Mouse (Mus musculus) embryonic facial prominence, embryonic 14.5 days (tissue): Measurements from ENCODE around the gene Ilf3. TPM values are rescaled to one million over a fixed set of nuclear protein-coding genes. Genes with fewer than 3 reads are reported as not detected.

Source experiments
- ATAC-seq: fragments of 200-750 bp; cut with Nextera tagmentation; 2 replicates; pipeline ENCODE4 v1.8.0; 2017; ENCODE audit warnings: low read depth, moderate number of reproducible peaks, moderate TSS enrichment
- DNase-seq: peaks from one replicate; pipeline ENCODE4 v3.0.0-alpha.2; 2015; ENCODE audit warnings: low spot score
- H3K27ac ChIP-seq: fragments of 300-500 bp; sonication (generic); replicated peaks from 2 replicates; pipeline ENCODE4 v1.5.1; 2014; ENCODE audit warnings: low read depth, mild to moderate bottlenecking, low read length, moderate library complexity
- H3K27me3 ChIP-seq: fragments of 300-500 bp; sonication (generic); replicated peaks from 2 replicates; pipeline ENCODE4 v1.6.1; 2014; ENCODE audit warnings: low read length; ENCODE audit not compliant: control insufficient read depth, insufficient read depth
- H3K36me3 ChIP-seq: fragments of 300-500 bp; sonication (generic); 2 replicates; pipeline ENCODE4 v1.6.1; 2014; ENCODE audit warnings: low read length, mixed read lengths; ENCODE audit not compliant: control insufficient read depth, insufficient read depth
- H3K4me1 ChIP-seq: fragments of 300-500 bp; sonication (generic); 2 replicates; pipeline ENCODE4 v1.6.1; 2014; ENCODE audit warnings: antibody characterized with exemption, low read length; ENCODE audit not compliant: control insufficient read depth, insufficient read depth
- H3K4me2 ChIP-seq: fragments of 300-500 bp; sonication (generic); 2 replicates; pipeline ENCODE4 v1.6.1; 2014; ENCODE audit warnings: low read depth, mild to moderate bottlenecking, low read length, moderate library complexity, mixed read lengths
- H3K4me3 ChIP-seq: fragments of 300-500 bp; sonication (generic); 2 replicates; pipeline ENCODE4 v1.5.1; 2014; ENCODE audit warnings: low read depth, mild to moderate bottlenecking, low read length
- H3K9ac ChIP-seq: fragments of 300-500 bp; sonication (generic); 2 replicates; pipeline ENCODE4 v1.6.1; 2014; ENCODE audit warnings: low read depth, mild to moderate bottlenecking, low read length, moderate library complexity, mixed read lengths
- H3K9me3 ChIP-seq: fragments of 300-500 bp; sonication (generic); 2 replicates; pipeline ENCODE4 v1.6.1; 2016; ENCODE audit warnings: low read length; ENCODE audit not compliant: control insufficient read depth
- WGBS: fragments of 180-500 bp; shearing (Covaris S2); extraction: QIAGEN DNeasy Blood & Tissue Kit; methylation state at CpG from one replicate; pipeline ENCODE4 v1.1.7; 2014; 5-methylcytosine and 5-hydroxymethylcytosine counted together
- polyA plus RNA-seq: library from polyadenylated mRNA; unstranded; fragments of >200 nt; fragmentation: Nextera tagmentation; extraction: Ambion mirVana; gene quantifications from 2 replicates; pipeline ENCODE4 v1.2.1, GENCODE M21; 2014

Gene Ilf3
- polyA plus RNA-seq, 1 experiment from 2014 or later: 139 TPM

DNA sequence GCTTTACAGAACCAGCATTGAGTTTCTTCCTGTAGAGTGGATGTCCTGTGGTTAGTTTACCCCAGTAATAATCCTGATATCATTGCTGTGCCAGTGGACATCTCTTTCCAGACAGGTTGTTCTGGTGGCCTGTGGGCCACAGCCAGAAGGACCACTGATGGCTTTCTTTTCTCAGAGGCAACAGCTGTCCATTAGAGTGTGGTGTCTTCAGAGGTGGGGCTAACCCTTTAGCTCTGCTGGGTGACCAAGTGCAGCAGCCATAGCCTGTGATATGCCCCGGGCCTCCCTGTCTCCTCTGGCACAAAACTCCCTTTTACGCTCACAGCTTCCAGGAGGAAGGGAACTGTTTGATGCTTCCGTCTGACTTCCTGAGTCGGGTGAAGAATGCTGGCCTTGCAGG lies 76.9 kb downstream of the Ilf3 start:
- H3K4me3 ChIP-seq: no peak overlapping the region
- 0 out of 2 replicates have a peak, but pooled peaks cover under 1% of the 10 kb centered on the region for H3K4me1 ChIP-seq
- H3K9ac ChIP-seq: no peak overlapping the region
- H3K36me3 ChIP-seq: no peaks in the 10 kb centered on the region; the same call in 1 of the 2 replicates
- H3K27me3 ChIP-seq: no peaks in the 10 kb centered on the region
- DNase-seq: no peak
- no peak overlapping the region for H3K4me2 ChIP-seq
- H3K27ac ChIP-seq: no peak overlapping the region
- 87% methylated on average over 4 of the region's 4 CpGs for WGBS
- ATAC-seq: no peak
- no peaks in the 10 kb centered on the region for H3K9me3 ChIP-seq

DNA sequence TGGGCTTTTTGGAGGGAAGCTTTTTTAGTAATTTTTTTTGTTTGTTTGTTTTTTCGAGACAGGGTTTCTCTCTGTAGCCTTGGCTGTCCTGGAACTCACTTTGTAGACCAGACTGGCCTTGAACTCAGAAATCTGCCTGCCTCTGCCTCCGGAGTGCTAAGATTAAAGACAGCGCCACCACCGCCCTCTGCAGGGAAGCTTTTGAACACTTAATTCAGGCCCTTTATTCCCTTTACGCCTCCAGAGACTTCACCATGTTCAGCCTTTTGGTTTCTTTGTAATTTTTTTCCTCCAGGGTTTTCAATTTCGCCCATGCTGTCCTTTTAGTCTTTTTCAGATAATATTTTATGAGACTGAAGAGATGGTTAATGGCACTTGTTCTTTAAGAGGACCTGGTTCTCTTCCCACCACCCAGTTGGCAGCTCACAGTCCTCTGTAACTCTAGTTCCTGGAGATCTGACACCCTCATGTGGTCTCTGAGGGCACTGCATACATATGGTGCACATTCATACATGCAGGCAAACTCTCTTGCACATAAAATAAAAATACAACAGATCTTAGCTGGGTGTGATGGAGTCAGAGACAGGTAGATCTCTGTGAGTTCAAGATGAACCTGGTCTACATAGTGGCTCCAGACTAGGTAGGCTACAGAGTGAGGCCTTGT lies 77.5 kb downstream of the Ilf3 start:
- H3K4me2 ChIP-seq: no peak overlapping the region
- WGBS: 95% methylated on average over 6 of the region's 6 CpGs
- no peak for ATAC-seq

DNA sequence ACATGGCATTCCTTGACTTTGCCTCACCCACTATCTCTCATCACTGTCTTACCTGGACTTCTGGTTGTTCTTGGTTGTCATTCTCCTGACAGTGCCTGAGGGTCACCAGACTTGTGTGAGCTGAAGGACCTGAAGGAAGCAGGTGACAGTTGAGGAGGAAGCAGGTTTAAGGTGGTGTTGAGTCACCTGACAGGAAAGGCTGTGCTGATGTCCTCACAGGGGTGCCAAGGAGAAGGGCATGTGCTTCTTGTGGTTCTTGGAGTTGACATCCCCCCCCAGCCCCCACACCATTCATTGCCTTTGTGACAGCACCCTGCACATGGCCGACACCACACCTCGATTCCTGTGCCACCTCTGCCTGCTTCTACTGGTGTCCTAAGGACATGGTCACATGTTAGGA lies 80.1 kb downstream of the Ilf3 start:
- ATAC-seq (no peak), DNase-seq (no peak)
- no peak overlapping the region for H3K4me2 ChIP-seq
- H3K27ac ChIP-seq: no peak overlapping the region
- H3K27me3 ChIP-seq: no peaks in the 10 kb centered on the region
- no peak overlapping the region for H3K9ac ChIP-seq
- H3K4me3 ChIP-seq: no peak overlapping the region
- H3K9me3 ChIP-seq: no peaks in the 10 kb centered on the region
- no peaks in the 10 kb centered on the region; the same call in 1 of the 2 replicates for H3K36me3 ChIP-seq
- 100% methylated on average over 2 of the region's 2 CpGs for WGBS
- H3K4me1 ChIP-seq: no peaks in the 10 kb centered on the region

More for the DNA sequence above, 77.5 kb downstream of the Ilf3 start:
- Histone ChIP-seq H3K36me3 (no peaks in the 10 kb centered on the region; the same call in 1 of the 2 replicates), H3K27me3 (no peaks in the 10 kb centered on the region), H3K9me3 (no peaks in the 10 kb centered on the region), H3K27ac (no peak overlapping the region), H3K4me3 (no peak overlapping the region), H3K9ac (no peak overlapping the region), H3K4me1 (no peaks in the 10 kb centered on the region)
- no peak for DNase-seq

GRCm38 (mm10) chr9:21449710-21450109 lies 82.0 kb downstream of the Ilf3 start:
- Histone ChIP-seq H3K4me1 (no peaks in the 10 kb centered on the region), H3K9me3 (no peaks in the 10 kb centered on the region), H3K4me2 (no peak overlapping the region), H3K36me3 (no peaks in the 10 kb centered on the region; the same call in 1 of the 2 replicates), H3K27me3 (no peaks in the 10 kb centered on the region), H3K27ac (no peak overlapping the region), H3K9ac (no peak overlapping the region), H3K4me3 (no peak overlapping the region)
- ATAC-seq (no peak), DNase-seq (no peak)
- 78% methylated on average over 2 of the region's 2 CpGs for whole genome bisulfite sequencing

DNA sequence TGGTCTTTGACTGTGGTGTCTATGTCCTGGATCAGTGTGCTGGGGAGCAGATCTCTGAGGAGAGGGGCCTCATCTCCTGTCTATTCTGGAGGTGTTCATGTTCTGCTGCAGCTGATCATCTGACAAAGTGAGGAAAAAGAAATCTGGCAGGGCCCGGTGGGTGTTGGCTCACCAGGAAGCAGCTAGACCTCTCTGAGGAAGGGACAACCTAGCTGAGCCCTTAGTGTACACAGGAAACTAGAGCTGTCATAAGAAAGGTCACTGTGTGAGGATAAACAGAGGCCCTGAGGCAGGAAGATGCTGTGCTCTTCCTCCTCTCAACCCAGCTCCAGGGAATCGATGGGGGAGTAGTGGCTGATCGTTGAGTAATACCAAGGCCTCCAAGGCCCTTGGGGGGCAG lies 82.6 kb downstream of the Ilf3 start:
- Histone ChIP-seq H3K4me2 (no peak overlapping the region), H3K27me3 (no peaks in the 10 kb centered on the region), H3K4me1 (no peaks in the 10 kb centered on the region), H3K9me3 (no peaks in the 10 kb centered on the region), H3K9ac (no peak overlapping the region), H3K36me3 (no peaks in the 10 kb centered on the region), H3K27ac (no peak overlapping the region), H3K4me3 (no peak overlapping the region)
- 89% methylated on average over 3 of the region's 3 CpGs for WGBS
- DNase-seq (no peak), ATAC-seq (no peak)

DNA sequence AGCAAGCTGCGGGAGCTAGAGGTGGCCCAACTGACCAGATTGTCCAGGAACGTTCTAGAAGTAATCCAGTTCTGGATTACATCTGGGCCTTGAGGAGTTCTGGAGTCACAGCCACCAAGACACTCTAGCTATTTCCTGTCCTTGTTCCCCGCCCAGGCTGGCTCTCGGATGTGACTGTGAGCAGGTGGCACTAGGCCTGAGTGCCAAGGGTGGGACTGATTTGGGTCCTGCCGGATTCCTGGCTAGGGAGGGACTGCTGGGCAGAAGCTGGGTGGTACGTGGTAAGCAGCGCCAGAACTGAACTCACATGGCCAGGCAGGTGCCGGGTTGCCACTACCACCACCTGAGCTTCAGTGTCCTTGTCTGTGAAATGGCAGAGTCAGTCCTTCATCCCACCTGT lies 83.7 kb downstream of the Ilf3 start:
- no peak overlapping the region for H3K9ac ChIP-seq
- WGBS: 86% methylated on average over 8 of the region's 8 CpGs
- DNase-seq: no peak
- no peak overlapping the region for H3K27ac ChIP-seq
- no peak for ATAC-seq
- no peaks in the 10 kb centered on the region for H3K9me3 ChIP-seq
- no peaks in the 10 kb centered on the region for H3K36me3 ChIP-seq
- H3K4me1 ChIP-seq: no peaks in the 10 kb centered on the region
- no peak overlapping the region for H3K4me2 ChIP-seq
- H3K4me3 ChIP-seq: no peak overlapping the region
- H3K27me3 ChIP-seq: no peaks in the 10 kb centered on the region

GRCm38 (mm10) chr9:21451870-21452269 lies 84.2 kb downstream of the Ilf3 start:
- no peaks in the 10 kb centered on the region for H3K36me3 ChIP-seq
- WGBS: 70% methylated on average over 8 of the region's 8 CpGs
- no peak for ATAC-seq

GRCm38 (mm10) chr9:21453003-21453402 lies 85.3 kb downstream of the Ilf3 start:
- Histone ChIP-seq H3K9ac (no peak overlapping the region), H3K9me3 (no peaks in the 10 kb centered on the region), H3K27ac (no peak overlapping the region), H3K27me3 (no peaks in the 10 kb centered on the region), H3K36me3 (peaks cover under 1% of the 10 kb centered on the region; the same call in 1 of the 2 replicates), H3K4me2 (no peak overlapping the region), H3K4me1 (no peaks in the 10 kb centered on the region), H3K4me3 (no peak overlapping the region)
- DNase-seq (no peak), ATAC-seq (no peak)
- WGBS: 91% methylated on average over 7 of the region's 7 CpGs

More at GRCm38 (mm10) chr9:21451870-21452269, 84.2 kb downstream of the Ilf3 start:
- Histone ChIP-seq H3K27ac (no peak overlapping the region), H3K9me3 (no peaks in the 10 kb centered on the region), H3K4me2 (no peak overlapping the region), H3K27me3 (no peaks in the 10 kb centered on the region), H3K4me3 (no peak overlapping the region), H3K9ac (no peak overlapping the region), H3K4me1 (no peaks in the 10 kb centered on the region)
- DNase-seq: no peak

- no peak overlapping the region for H3K4me3 ChIP-seq
- H3K27ac ChIP-seq: no peak overlapping the region
- DNase-seq: no peak
- H3K4me2 ChIP-seq: no peak overlapping the region
- H3K9ac ChIP-seq: no peak overlapping the region
- 78% methylated on average over 2 of the region's 2 CpGs for WGBS
- ATAC-seq: no peak
- peaks cover 5% of the 10 kb centered on the region; the same call in 1 of the 2 replicates for H3K36me3 ChIP-seq
- H3K27me3 ChIP-seq: no peaks in the 10 kb centered on the region
- no peaks in the 10 kb centered on the region for H3K9me3 ChIP-seq
- no peaks in the 10 kb centered on the region for H3K4me1 ChIP-seq
Observed at GRCm38 (mm10) chr9:21453459-21453858, 85.8 kb downstream of the Ilf3 start.
